Mouse (Mus musculus): ENCODE measurements around the gene Atp2a2. TPM values are rescaled to one million over a fixed set of nuclear protein-coding genes. Genes with fewer than 3 reads are reported as not detected.

Atp2a2 gene
- 95.7 TPM for polyA plus RNA-seq (2017; shearing (Covaris generic))

GRCm38 (mm10) chr5:122502077-122502941, at the start of gene Atp2a2:
Gene Atp2a2 (minus strand): TSS chr5:122502225.

GRCm38 (mm10) chr5:122421271-122422068, 80.6 kb downstream of the Atp2a2 start, which contains the start of gene Anapc7:
Gene Anapc7 (plus strand): TSS chr5:122421693.

Other genes starting within 250 kb of the Atp2a2 start
- 1.3 TPM for gene Tctn1, start 237.8 kb downstream of the Atp2a2 start, polyA plus RNA-seq (2017; shearing (Covaris generic))
- 53.5 TPM for gene Pptc7, start 217.9 kb downstream of the Atp2a2 start, polyA plus RNA-seq (2017; shearing (Covaris generic))
- gene Rad9b, start 148.0 kb downstream of the Atp2a2 start, polyA plus RNA-seq (2017; shearing (Covaris generic)), result 7.1 TPM
- 135 TPM for gene Vps29, start 147.9 kb downstream of the Atp2a2 start, polyA plus RNA-seq (2017; shearing (Covaris generic))
- 79.9 TPM for gene Gpn3, start 130.3 kb downstream of the Atp2a2 start, polyA plus RNA-seq (2017; shearing (Covaris generic))
- gene Fam216a, start 129.9 kb downstream of the Atp2a2 start, polyA plus RNA-seq (2017; shearing (Covaris generic)), result 18.8 TPM
- gene Arpc3, start 110.3 kb downstream of the Atp2a2 start, polyA plus RNA-seq (2017; shearing (Covaris generic)), result 443 TPM
- 31.6 TPM for gene Anapc7, start 80.5 kb downstream of the Atp2a2 start, polyA plus RNA-seq (2017; shearing (Covaris generic))
- gene Ift81, start 112.3 kb upstream of the Atp2a2 start, polyA plus RNA-seq (2017; shearing (Covaris generic)), result 4.2 TPM
- gene P2rx7, start 141.7 kb upstream of the Atp2a2 start, polyA plus RNA-seq (2017; shearing (Covaris generic)), result 134 TPM
- gene P2rx4, start 205.3 kb upstream of the Atp2a2 start, polyA plus RNA-seq (2017; shearing (Covaris generic)), result 63.8 TPM

Data from CD4-positive, CD25-positive, alpha-beta regulatory T cell (primary cell).